ENCODE assay signal across 17 mouse cellular contexts in genomic region chr6:113713389-113713788, GRCm38 (mm10). TPM values are rescaled to one million over a fixed set of nuclear protein-coding genes. Genes with fewer than 3 reads are reported as not detected.
"Had no signal": no experiment of that assay in that cellular context is flagged by ENCODE, and none has a peak within 500 bp of the region (broad histone marks: within the 10 kb centered on the region; RNA-seq: fewer than 3 reads in every experiment).

No protein-coding gene starts in this region.

RNA-seq across cellular contexts. Expression of gene Ghrl, which starts 6.3 kb away (rescaled TPM):
- total RNA-seq: common myeloid progenitor, adult 5-6 weeks; forebrain, postnatal 0 days; gastrocnemius, adult 18-20 months; gastrocnemius, adult 8-10 months; gastrocnemius, postnatal 10 days; gastrocnemius, postnatal 25 days; gastrocnemius, postnatal 36 days; gastrocnemius, postnatal 4 days; heart, adult 18-20 months; heart, adult 2 months; heart, adult 8-10 months had no signal
- polyA plus RNA-seq: embryonic facial prominence, embryonic 10.5 days; embryonic facial prominence, embryonic 11.5 days; embryonic facial prominence, embryonic 12.5 days; erythroblast, embryonic 14.5 days; forebrain, embryonic 10.5 days; gonadal fat pad, adult 2 months had no signal
